Mouse (Mus musculus) lung, postnatal 0 days (tissue): Measurements from ENCODE around the gene Osbpl6.

ENCODE experiments used
- CTCF ChIP-seq: IDR thresholded peaks from 2 replicates; pipeline ENCODE4 v1.5.1; 2016; ENCODE audit warnings: antibody characterized with exemption, mild to moderate bottlenecking
- EP300 ChIP-seq: IDR thresholded peaks from 2 replicates; pipeline ENCODE4 v1.6.1; 2016; ENCODE audit warnings: antibody characterized with exemption, mild to moderate bottlenecking, control low read depth

- no peak for TF ChIP-seq CTCF
- TF ChIP-seq EP300 = 0 out of 2 replicates have a peak, but pooled peaks have one; percentile 21
Observed at GRCm38 (mm10) chr2:76442086-76442485, 35.8 kb downstream of the Osbpl6 start.
